Mouse (Mus musculus): Measurements from ENCODE around the gene Slc7a8. TPM values are rescaled to one million over a fixed set of nuclear protein-coding genes. Genes with fewer than 3 reads are reported as not detected.

The Slc7a8 gene
- under 1 TPM; 0.12 to 0.35 TPM for total RNA-seq (2023)

DNA sequence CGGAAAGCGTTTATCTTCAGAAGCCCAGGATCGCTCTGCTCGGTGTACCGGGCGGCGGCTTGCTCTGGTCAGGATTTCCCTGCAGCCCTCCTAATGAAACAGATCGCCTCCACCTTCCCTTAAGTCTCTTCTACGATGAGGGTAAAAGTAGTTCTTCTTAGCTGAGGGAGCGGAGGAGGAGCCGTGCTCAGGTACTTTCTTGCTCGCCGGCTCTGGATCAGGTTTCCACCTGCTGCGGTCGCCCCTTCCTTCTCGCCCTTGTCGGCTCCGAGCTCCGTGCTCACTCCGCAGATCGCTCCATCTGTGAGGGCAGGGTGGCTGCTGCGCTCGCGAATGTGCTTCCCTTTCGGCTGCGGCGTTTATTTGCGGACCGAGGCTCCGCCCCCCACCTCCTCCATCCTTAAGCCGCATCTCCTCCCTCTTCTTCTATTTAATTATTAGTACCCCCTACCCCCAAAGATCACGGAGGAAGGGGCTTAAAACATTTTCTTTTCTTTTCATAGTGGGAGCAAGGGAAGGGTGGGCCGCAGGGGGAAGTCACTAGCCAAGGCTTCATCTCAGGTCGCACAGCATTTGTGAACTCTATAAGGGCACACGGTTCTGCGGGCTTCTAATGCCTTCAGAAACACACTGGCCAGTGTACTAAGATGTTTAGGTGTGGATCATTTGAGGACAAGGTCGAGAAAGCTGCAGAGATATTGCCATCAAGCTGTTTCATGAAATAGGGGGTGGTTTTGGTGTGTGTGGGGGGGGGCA is at the start of gene Slc7a8:
Gene Slc7a8 (minus strand): TSS at position 337 of the 756 bp plus-strand sequence.

DNA sequence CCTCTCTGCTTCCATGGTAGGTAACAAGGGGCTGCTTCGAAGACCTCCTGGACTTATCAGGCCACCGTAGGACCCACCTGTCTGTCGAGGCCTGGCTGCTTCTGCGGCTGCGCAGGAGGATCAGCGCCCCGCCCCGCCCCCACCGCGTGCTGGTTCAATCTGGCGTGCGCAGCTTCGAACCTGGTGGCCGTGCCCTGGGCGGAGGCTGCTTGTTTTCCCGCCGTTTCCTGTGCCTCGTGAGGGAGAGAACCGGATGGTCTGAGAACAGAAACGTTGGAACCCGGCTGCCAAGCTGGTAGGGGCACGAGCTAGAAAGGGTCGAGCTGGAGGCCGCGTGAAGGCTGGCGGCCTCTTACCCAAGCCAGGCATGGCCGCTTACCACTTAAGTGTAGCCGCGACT is 32.2 kb upstream of the Slc7a8 start, which contains the start of gene Rnf212b:
Gene Rnf212b (plus strand): TSS at position 151 of the 400 bp plus-strand sequence.

DNA sequence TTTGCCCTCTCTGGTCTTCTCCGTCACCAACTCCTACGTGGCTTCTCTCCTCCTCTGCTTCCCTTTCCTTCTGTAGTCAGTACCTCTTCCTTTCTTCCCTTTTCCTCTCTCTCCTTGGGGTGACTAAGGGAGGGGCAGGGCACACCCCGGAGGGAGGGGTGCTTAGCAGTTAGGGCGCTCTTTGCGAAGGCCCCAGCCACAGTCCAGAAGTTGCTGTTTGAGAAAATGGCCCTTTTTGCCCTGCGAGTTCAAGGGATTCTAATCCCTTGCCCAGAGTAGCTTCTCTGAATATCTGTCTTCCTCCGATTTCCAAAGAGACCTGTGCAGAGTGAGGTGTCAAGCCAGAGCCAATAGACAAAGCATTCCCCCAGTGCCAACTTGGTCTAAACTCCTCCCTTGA is 69.7 kb downstream of the Slc7a8 start, which contains the start of gene Cebpe:
Gene Cebpe (minus strand): TSS at position 101 of the 400 bp plus-strand sequence.

DNA sequence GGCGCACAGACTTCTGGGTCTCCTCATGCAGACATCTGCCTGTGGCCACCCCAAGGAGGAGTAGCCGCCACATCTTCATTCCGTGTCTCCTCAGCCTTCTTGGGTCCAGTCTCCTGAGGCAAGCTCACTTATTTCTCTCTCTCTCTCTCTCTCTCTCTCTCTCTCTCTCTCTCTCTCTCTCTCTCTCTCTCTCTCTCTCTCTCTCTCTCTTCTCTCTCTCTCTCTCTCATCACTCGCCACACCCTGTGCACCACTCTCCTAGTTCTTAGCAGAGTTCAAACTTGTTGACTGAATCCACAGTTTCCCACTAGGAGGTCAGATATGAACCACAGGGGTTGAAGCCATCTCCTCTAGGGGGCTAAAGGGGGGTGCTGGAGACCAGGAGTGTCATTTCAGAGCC is 83.0 kb downstream of the Slc7a8 start, which contains the start of gene Gm29776:
Gene Gm29776 (minus strand): TSS at position 101 of the 400 bp plus-strand sequence.

DNA sequence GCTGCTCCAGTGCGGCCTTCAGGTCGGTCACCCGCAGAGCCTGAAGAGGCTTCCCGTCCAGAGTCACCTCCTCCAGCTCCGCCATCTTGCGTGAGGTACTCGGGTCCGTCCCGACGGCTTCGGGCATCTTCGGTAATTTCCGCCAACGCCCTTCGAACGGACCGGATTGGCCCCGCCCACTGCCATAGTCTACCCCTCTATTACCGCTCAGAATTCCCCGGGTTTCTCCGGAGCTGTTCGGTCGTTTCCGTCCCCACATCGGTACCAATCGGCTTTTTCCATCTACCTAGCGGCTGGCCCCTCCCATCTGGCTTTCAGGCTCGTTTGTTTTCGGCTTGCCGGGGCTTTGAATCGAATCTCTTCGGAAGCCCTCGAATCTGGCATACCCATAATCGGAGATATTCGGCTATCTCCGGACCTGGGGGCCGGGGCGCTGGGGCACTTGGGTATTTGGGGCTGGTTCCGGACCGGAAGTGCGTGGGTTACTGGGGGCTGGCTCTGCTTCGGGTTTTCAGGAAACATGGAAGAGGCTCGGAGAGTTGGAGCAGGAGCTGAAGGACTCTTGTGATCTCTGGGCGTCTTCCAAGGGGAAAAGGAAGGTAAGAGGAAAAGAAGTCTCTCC is 95.1 kb downstream of the Slc7a8 start, which contains the start of gene Acin1:
Gene Acin1 (minus strand): TSS at position 410 of the 622 bp plus-strand sequence.

DNA sequence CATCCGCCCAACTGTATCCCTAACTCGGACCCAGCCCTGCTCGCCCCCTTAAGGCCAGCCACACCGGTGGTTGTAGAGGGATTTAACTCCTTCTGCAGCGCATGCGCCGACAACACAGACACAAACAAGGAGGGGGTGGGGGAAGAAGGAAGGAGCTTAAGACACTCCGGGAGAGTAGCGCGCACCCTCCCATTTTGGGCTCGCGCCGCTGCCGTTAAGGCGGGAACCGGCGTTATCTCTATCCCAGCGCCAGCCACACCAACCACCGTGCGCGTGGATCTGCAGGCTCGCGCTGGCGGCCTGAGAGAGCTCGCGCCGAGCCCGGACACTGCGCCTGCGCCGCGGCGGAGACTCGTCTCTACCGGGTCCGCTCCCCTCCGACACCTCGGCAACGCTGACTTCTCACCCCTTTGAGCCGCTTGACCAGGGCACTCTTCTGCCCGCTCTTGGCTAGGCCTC is 95.7 kb downstream of the Slc7a8 start, which contains the start of gene 1700123O20Rik:
Gene 1700123O20Rik (plus strand): TSS at position 154 of the 459 bp plus-strand sequence.

Other genes starting within 250 kb of the Slc7a8 start
- gene Haus4, start 227.3 kb downstream of the Slc7a8 start, total RNA-seq (2023), result 10 to 100 TPM; 11.6 to 13.0 TPM
- gene Ajuba, start 204.4 kb downstream of the Slc7a8 start, total RNA-seq (2023), result not detected
- gene 4931414P19Rik, start 176.0 kb downstream of the Slc7a8 start, total RNA-seq (2023), result 1 to 10 TPM; 6.0 to 7.2 TPM
- 10 to 100 TPM; 54.5 to 60.9 TPM for gene Psmb5, start 163.9 kb downstream of the Slc7a8 start, total RNA-seq (2023)
- not detected for gene Psmb11, start 160.5 kb downstream of the Slc7a8 start, total RNA-seq (2023)
- not detected for gene Gm17606, start 141.0 kb downstream of the Slc7a8 start, total RNA-seq (2023)
- gene Cdh24, start 140.6 kb downstream of the Slc7a8 start, total RNA-seq (2023), result 1 to 10 TPM; 4.2 to 4.5 TPM
- 10 to 100 TPM; 32.3 to 45.7 TPM for gene 1700123O20Rik, start 95.7 kb downstream of the Slc7a8 start, total RNA-seq (2023)
- gene Acin1, start 95.0 kb downstream of the Slc7a8 start, total RNA-seq (2023), result 100 to 1,000 TPM; 544 to 550 TPM
- gene Gm29776, start 83.1 kb downstream of the Slc7a8 start, total RNA-seq (2023), result not detected
- not detected for gene Cebpe, start 69.8 kb downstream of the Slc7a8 start, total RNA-seq (2023)
- gene Rnf212b, start 32.2 kb upstream of the Slc7a8 start, total RNA-seq (2023), result not detected
- 10 to 100 TPM in 1 of 2 experiments, 1 to 10 TPM in 1; 9.4 to 18.7 TPM for gene Homez, start 89.0 kb upstream of the Slc7a8 start, total RNA-seq (2023)
- gene Ppp1r3e, start 95.6 kb upstream of the Slc7a8 start, total RNA-seq (2023), result 1 to 10 TPM; 3.4 to 4.0 TPM
- 10 to 100 TPM; 10.8 to 12.6 TPM for gene Bcl2l2, start 101.4 kb upstream of the Slc7a8 start, total RNA-seq (2023)
- 1 to 10 TPM; 1.5 to 1.8 TPM for gene Gm20521, start 101.5 kb upstream of the Slc7a8 start, total RNA-seq (2023)
- 100 to 1,000 TPM; 303 to 319 TPM for gene Pabpn1, start 110.6 kb upstream of the Slc7a8 start, total RNA-seq (2023)
- 1 to 10 TPM; 3.1 to 4.8 TPM for gene Slc22a17, start 131.2 kb upstream of the Slc7a8 start, total RNA-seq (2023)
- gene Efs, start 144.2 kb upstream of the Slc7a8 start, total RNA-seq (2023), result not detected
- gene Il25, start 150.7 kb upstream of the Slc7a8 start, total RNA-seq (2023), result not detected
- gene Cmtm5, start 154.3 kb upstream of the Slc7a8 start, total RNA-seq (2023), result not detected
- not detected for gene Myh6, start 185.0 kb upstream of the Slc7a8 start, total RNA-seq (2023)
- gene Gm17428, start 195.0 kb upstream of the Slc7a8 start, total RNA-seq (2023), result not detected
- gene Myh7, start 212.7 kb upstream of the Slc7a8 start, total RNA-seq (2023), result not detected
- 10 to 100 TPM; 77.2 to 85.3 TPM for gene Ngdn, start 233.5 kb upstream of the Slc7a8 start, total RNA-seq (2023)